Mouse (Mus musculus): ENCODE data around the gene Cdnf. TPM values are rescaled to one million over a fixed set of nuclear protein-coding genes. Genes with fewer than 3 reads are reported as not detected.

The Cdnf gene
- polyA plus RNA-seq, 1 experiment from 2014 or later: 0.21 TPM

DNA sequence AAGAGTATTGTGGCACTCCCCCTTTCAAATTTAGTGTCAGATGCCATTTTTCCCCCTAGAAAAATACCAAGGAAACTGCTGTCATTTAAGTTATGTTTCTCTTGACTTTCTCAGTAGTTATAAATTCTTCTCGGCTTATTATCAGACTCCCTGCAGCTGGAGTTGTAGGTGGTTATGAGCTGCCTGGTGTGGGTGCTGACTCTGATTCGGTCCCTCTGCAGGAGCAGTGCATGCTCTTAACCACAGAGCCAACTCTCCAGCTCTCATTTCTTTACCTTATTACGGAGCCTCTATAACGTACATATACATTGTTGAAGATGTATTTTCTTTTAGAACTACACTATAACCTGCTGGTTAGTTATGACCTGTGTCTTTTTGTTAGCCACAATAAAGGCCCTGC is 9.7 kb downstream of the Cdnf start:
- H3K4me3 ChIP-seq (ENCODE audit: low read depth, low read length): no peak overlapping the region
- 73% methylated on average over 4 of the region's 4 CpGs for WGBS
- TF ChIP-seq EP300 (optimal IDR thresholded peaks at IDR 0.05): no peak
- TF ChIP-seq CTCF (IDR thresholded peaks at IDR 0.05; ENCODE audit: low read depth): no peak

DNA sequence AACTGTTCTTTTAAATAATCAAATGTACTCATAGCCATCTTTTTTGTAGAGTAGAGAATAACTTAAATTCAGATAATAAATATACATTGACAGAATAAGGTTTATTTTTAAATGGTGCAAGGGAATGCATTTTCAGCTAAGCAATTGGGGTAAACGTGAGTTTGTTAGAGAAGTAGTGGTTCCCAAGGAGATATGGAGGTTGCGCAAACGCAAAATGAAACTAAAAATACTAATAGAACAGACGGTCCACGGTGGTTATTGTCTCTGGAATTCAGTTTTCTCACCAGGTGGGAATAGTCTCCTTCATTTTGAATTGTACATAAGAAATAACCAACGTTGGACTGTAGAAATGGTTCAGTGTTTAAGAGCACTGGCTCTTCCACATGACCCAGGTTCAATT is 13.5 kb downstream of the Cdnf start:
- no peak overlapping the region for H3K4me2 ChIP-seq (replicated peaks; ENCODE audit: low read depth)
- TF ChIP-seq CTCF (IDR thresholded peaks at IDR 0.05; ENCODE audit: low read depth) (no peak), EP300 (optimal IDR thresholded peaks at IDR 0.05) (no peak)
- DNase-seq (ENCODE audit: low spot score) (no peak), ATAC-seq (ENCODE audit: low FRiP score, low TSS enrichment) (no peak)
- no peaks in the 10 kb centered on the region for H3K9me3 ChIP-seq (ENCODE audit: control insufficient read depth, low read length)
- 75% methylated on average over 6 of the region's 6 CpGs for WGBS
- H3K27me3 ChIP-seq (ENCODE audit: control insufficient read depth, insufficient read depth, low read length): no peaks in the 10 kb centered on the region
- no peaks in the 10 kb centered on the region for H3K4me1 ChIP-seq (replicated peaks; ENCODE audit: control insufficient read depth, insufficient read depth)
- H3K27ac ChIP-seq (replicated peaks): no peak overlapping the region
- H3K4me3 ChIP-seq (ENCODE audit: low read depth, low read length): no peak overlapping the region
- H3K9ac ChIP-seq (ENCODE audit: low read length): no peak overlapping the region
- no peaks in the 10 kb centered on the region for H3K36me3 ChIP-seq (ENCODE audit: control insufficient read depth, insufficient read depth, low read length)

More for the DNA sequence above, 9.7 kb downstream of the Cdnf start:
- no peaks in the 10 kb centered on the region for H3K27me3 ChIP-seq (ENCODE audit: control insufficient read depth, insufficient read depth, low read length)
- no peaks in the 10 kb centered on the region for H3K4me1 ChIP-seq (replicated peaks; ENCODE audit: control insufficient read depth, insufficient read depth)
- H3K4me2 ChIP-seq (replicated peaks; ENCODE audit: low read depth): no peak overlapping the region
- DNase-seq (ENCODE audit: low spot score) (no peak), ATAC-seq (ENCODE audit: low FRiP score, low TSS enrichment) (no peak)
- H3K36me3 ChIP-seq (ENCODE audit: control insufficient read depth, insufficient read depth, low read length): no peaks in the 10 kb centered on the region
- H3K9me3 ChIP-seq (ENCODE audit: control insufficient read depth, low read length): no peaks in the 10 kb centered on the region
- H3K9ac ChIP-seq (ENCODE audit: low read length): no peak overlapping the region
- no peak overlapping the region for H3K27ac ChIP-seq (replicated peaks)

DNA sequence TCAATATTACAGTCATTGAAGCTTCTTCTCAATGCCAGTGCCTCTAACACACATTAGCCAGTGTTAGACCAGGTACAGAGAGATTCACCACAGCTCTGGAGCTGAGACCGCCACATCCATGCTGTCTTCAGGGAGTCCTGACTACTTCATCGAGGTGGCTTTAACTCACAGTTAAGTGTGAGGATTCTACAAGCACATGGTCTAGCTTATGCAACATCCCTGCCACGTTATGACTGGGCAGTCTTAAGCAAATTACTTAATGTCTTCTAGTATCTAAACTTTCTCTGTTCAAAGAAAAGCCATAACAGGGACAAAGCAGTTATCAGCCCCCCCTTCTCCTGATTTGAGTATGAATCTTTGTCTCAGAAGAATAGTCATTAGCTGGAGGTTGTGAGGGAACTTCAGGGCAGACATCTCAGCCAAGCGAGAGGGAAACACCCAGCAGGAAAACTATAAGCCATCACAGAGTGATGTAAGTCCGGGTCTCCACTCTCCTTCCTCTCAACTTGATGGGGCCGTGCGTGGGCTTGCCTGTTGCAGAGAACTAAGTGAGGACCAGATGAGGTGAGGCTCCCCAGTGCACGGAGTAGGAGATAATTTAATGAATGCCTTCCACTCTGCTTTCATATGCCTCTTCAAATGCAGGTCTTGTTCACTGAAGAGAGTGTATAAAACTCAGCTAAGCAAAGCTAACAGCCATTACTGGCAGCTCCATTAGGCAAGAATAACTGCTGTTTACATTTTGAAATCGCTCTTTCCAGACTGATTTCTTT is 28.7 kb downstream of the Cdnf start:
- Histone ChIP-seq H3K4me1 (replicated peaks; ENCODE audit: control insufficient read depth, insufficient read depth) (no peaks in the 10 kb centered on the region), H3K9ac (ENCODE audit: low read length) (no peak overlapping the region), H3K27me3 (ENCODE audit: control insufficient read depth, insufficient read depth, low read length) (no peaks in the 10 kb centered on the region), H3K27ac (replicated peaks) (no peak overlapping the region), H3K4me2 (replicated peaks; ENCODE audit: low read depth) (no peak overlapping the region), H3K9me3 (ENCODE audit: control insufficient read depth, low read length) (no peaks in the 10 kb centered on the region), H3K36me3 (ENCODE audit: control insufficient read depth, insufficient read depth, low read length) (no peaks in the 10 kb centered on the region), H3K4me3 (ENCODE audit: low read depth, low read length) (no peak overlapping the region)
- WGBS: 34% methylated on average over 9 of the region's 9 CpGs
- DNase-seq (ENCODE audit: low spot score): no peak
- no peak for ATAC-seq (ENCODE audit: low FRiP score, low TSS enrichment)
- TF ChIP-seq EP300 (optimal IDR thresholded peaks at IDR 0.05) (no peak), CTCF (IDR thresholded peaks at IDR 0.05; ENCODE audit: low read depth) (no peak)

DNA sequence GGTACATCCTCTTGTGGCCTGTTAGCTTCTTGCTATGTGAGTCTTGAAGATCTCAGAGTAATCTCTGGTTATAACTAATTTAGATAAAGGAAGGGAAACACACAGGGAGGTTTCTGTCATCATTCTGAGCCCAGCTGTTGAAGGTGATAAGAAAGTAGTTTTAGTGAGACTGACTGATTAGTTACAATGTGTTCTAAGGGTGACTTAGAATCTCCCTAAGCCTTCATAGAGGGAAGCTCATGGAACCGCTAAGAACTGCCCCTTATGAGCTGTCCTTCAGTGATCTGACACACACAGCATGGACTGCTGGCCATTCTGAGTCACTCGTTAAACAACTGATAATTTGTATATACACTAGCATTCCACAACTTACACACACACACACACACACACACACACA is 33.2 kb downstream of the Cdnf start:
- no peak overlapping the region for H3K9ac ChIP-seq (ENCODE audit: low read length)
- TF ChIP-seq CTCF (IDR thresholded peaks at IDR 0.05; ENCODE audit: low read depth) (no peak), EP300 (optimal IDR thresholded peaks at IDR 0.05) (no peak)

DNA sequence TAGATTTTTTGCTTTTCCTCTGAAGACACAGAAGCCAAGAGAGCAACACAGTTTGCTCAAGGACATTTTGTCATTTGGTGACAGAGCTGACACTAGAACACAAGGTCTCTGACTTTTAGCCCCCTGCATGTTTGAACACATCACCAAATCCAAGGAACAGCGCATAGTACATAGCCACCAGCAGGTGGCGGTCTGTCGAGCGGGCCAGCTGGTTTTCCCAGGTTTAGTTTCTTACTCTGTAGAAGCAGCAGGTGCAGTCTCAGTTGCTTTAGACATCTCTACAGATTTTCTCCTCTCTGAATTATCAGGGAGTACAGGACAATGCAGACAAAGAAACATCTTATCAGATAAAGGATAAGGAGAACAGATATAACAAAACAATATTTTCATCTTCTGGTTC is 33.8 kb downstream of the Cdnf start:
- no peak overlapping the region for H3K9ac ChIP-seq (ENCODE audit: low read length)
- no peaks in the 10 kb centered on the region for H3K9me3 ChIP-seq (ENCODE audit: control insufficient read depth, low read length)
- ATAC-seq (ENCODE audit: low FRiP score, low TSS enrichment) (peak; percentile 51; the same call in 1 of the 2 replicates), DNase-seq (ENCODE audit: low spot score) (peak; percentile 59)
- H3K27ac ChIP-seq (replicated peaks): no peak overlapping the region
- H3K4me1 ChIP-seq (replicated peaks; ENCODE audit: control insufficient read depth, insufficient read depth): no peaks in the 10 kb centered on the region
- TF ChIP-seq EP300 (optimal IDR thresholded peaks at IDR 0.05): no peak
- peak; percentile 92 for TF ChIP-seq CTCF (IDR thresholded peaks at IDR 0.05; ENCODE audit: low read depth)
- no peak overlapping the region for H3K4me2 ChIP-seq (replicated peaks; ENCODE audit: low read depth)
- 1% methylated on average over 4 of the region's 4 CpGs for WGBS
- no peaks in the 10 kb centered on the region for H3K36me3 ChIP-seq (ENCODE audit: control insufficient read depth, insufficient read depth, low read length)
- H3K27me3 ChIP-seq (ENCODE audit: control insufficient read depth, insufficient read depth, low read length): no peaks in the 10 kb centered on the region
- no peak overlapping the region for H3K4me3 ChIP-seq (ENCODE audit: low read depth, low read length)

More for the DNA sequence above, 33.2 kb downstream of the Cdnf start:
- WGBS: 39% methylated on average over 2 of the region's 2 CpGs
- no peak for DNase-seq (ENCODE audit: low spot score)
- peak; percentile 71 for ATAC-seq (ENCODE audit: low FRiP score, low TSS enrichment)
- Histone ChIP-seq H3K4me2 (replicated peaks; ENCODE audit: low read depth) (no peak overlapping the region), H3K36me3 (ENCODE audit: control insufficient read depth, insufficient read depth, low read length) (no peaks in the 10 kb centered on the region), H3K27me3 (ENCODE audit: control insufficient read depth, insufficient read depth, low read length) (no peaks in the 10 kb centered on the region), H3K9me3 (ENCODE audit: control insufficient read depth, low read length) (no peaks in the 10 kb centered on the region), H3K4me3 (ENCODE audit: low read depth, low read length) (no peak overlapping the region), H3K4me1 (replicated peaks; ENCODE audit: control insufficient read depth, insufficient read depth) (no peaks in the 10 kb centered on the region), H3K27ac (replicated peaks) (no peak overlapping the region)

DNA sequence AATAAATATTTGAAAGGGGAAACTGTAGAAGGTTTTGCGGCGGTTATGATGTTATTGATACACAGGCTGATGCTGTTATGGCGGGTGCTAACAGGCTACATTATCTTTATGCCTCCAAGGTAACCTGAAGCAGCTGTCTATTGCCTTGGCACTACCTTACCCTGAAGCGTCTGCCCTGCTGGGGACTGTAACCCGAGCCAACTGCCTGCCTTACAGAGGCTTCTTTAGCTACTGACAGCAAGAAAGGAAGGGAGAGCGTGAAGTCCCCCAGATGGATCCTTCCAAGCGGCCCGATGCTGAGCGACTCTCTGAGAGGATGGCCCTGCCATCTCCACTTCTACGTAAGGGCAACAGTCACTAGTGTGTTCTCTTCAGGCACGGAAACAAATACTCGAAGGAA is 57.4 kb downstream of the Cdnf start, which contains the start of gene Fam107b:
TSS of gene Fam107b (plus strand) at position 303 of the 400 bp plus-strand sequence.
- Histone ChIP-seq H3K4me2 (replicated peaks; ENCODE audit: low read depth) (no peak within 1 kb of the TSS), H3K9ac (ENCODE audit: low read length) (no peak within 1 kb of the TSS), H3K36me3 (ENCODE audit: control insufficient read depth, insufficient read depth, low read length) (no peaks in the 10 kb centered on the region), H3K4me3 (ENCODE audit: low read depth, low read length) (no peak within 1 kb of the TSS), H3K4me1 (replicated peaks; ENCODE audit: control insufficient read depth, insufficient read depth) (no peaks in the 10 kb centered on the region), H3K27ac (replicated peaks) (no peak within 1 kb of the TSS), H3K9me3 (ENCODE audit: control insufficient read depth, low read length) (no peaks in the 10 kb centered on the region), H3K27me3 (ENCODE audit: control insufficient read depth, insufficient read depth, low read length) (no peaks in the 10 kb centered on the region)
- TF ChIP-seq CTCF (IDR thresholded peaks at IDR 0.05; ENCODE audit: low read depth) (no peak), EP300 (optimal IDR thresholded peaks at IDR 0.05) (no peak)
- ATAC-seq (ENCODE audit: low FRiP score, low TSS enrichment) (no peak), DNase-seq (ENCODE audit: low spot score) (no peak)
- 64% methylated on average over 12 of the region's 12 CpGs for WGBS

All from stomach, postnatal 0 days (tissue).